Mouse (Mus musculus): ENCODE results near the gene 1700123O20Rik.

DNA sequence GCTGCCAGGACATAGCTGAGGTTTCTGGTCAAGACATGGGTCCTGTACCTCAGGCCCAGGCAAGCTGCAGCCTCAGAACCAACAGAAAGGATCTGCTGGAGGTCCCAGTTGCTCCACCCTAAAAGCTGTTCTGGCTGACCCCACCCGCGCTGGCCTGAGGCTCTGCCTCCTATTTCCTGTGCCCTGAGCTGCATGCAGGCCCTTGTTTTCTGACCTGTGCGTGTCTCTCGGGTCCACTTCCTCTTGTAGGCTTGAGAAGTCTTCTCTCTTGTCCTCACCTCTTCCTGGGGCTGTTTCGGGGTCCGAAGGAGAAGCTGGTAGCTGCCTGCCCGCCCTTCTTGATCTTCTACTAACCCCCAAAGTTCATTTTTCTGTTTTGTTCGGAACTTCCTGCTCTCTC is 26.8 kb downstream of the 1700123O20Rik start:
- TF ChIP-seq CTCF (IDR thresholded peaks at IDR 0.05; ENCODE audit: control insufficient read depth, insufficient read depth, insufficient replicate concordance, low read depth, low read length) (no peak), POLR2A (IDR thresholded peaks at IDR 0.05; ENCODE audit: control insufficient read depth, low read depth, low read length) (no peak)
